In genomic region chr9:116746871-116747270, GRCm38 (mm10) we compare ENCODE assay signal across 22 mouse cellular contexts.
DNase-seq lines count a peak whose midpoint lies in the region; ATAC-seq and TF ChIP-seq lines count a peak whose summit lies in the region.
"Had no signal": no experiment of that assay in that cellular context is flagged by ENCODE, and none has a peak within 500 bp of the region (broad histone marks: within the 10 kb centered on the region; RNA-seq: fewer than 3 reads in every experiment).

No protein-coding gene starts in this region.

- TF ChIP-seq EP300 in stomach, postnatal 0 days (optimal IDR thresholded peaks at IDR 0.05) = no peak

- no peak overlapping the region for H3K4me2 ChIP-seq in intestine, postnatal 0 days (replicated peaks; ENCODE audit: low read depth)
- no peak overlapping the region for H3K4me2 ChIP-seq in intestine, embryonic 16.5 days (ENCODE audit: low read depth, low read length)
- no peak overlapping the region for H3K4me2 ChIP-seq in lung, embryonic 14.5 days
- no peak overlapping the region for H3K4me2 ChIP-seq in stomach, postnatal 0 days (replicated peaks; ENCODE audit: low read depth)
- H3K4me2 ChIP-seq: embryonic facial prominence, embryonic 13.5 days; forebrain, embryonic 15.5 days; hindbrain, embryonic 15.5 days; intestine, embryonic 15.5 days; liver, embryonic 11.5 days; midbrain, embryonic 15.5 days; neural tube, embryonic 15.5 days had no signal

- no peak for ATAC-seq in intestine, postnatal 0 days
- ATAC-seq in intestine, embryonic 16.5 days = no peak
- no peak for ATAC-seq in lung, embryonic 14.5 days (ENCODE audit: insufficient read depth)
- no peak for ATAC-seq in stomach, postnatal 0 days (ENCODE audit: low FRiP score, low TSS enrichment)
- ATAC-seq: forebrain, embryonic 15.5 days; intestine, embryonic 15.5 days; midbrain, embryonic 15.5 days had no signal

- H3K4me3 ChIP-seq in intestine, postnatal 0 days (ENCODE audit: low read depth, low read length) = no peak overlapping the region
- no peak overlapping the region for H3K4me3 ChIP-seq in intestine, embryonic 16.5 days (ENCODE audit: low read length)
- no peak overlapping the region for H3K4me3 ChIP-seq in lung, embryonic 14.5 days (ENCODE audit: low read depth, low read length)
- H3K4me3 ChIP-seq in ES-E14 (ENCODE audit: insufficient read depth in 1 of 2, low read depth in 1 of 2, low read length in 2 of 2, poor library complexity in 1 of 2, severe bottlenecking in 1 of 2) = no peak overlapping the region
- no peak overlapping the region for H3K4me3 ChIP-seq in stomach, postnatal 0 days (ENCODE audit: low read depth, low read length)
- H3K4me3 ChIP-seq: embryonic facial prominence, embryonic 13.5 days; forebrain, embryonic 15.5 days; hindbrain, embryonic 15.5 days; intestine, embryonic 15.5 days; limb, embryonic 10.5 days; megakaryocyte, embryonic 14.5 days; midbrain, embryonic 15.5 days; neural tube, embryonic 15.5 days had no signal

- peak; percentile 21 for DNase-seq in lung, embryonic 14.5 days
- no peak for DNase-seq in lung, postnatal 14 days
- DNase-seq in ES-E14 (ENCODE audit: low read depth, low spot score) = no peak
- DNase-seq in stomach, postnatal 0 days (ENCODE audit: low spot score) = no peak
- no peak for DNase-seq in thymus, postnatal 36 days
- DNase-seq: adrenal gland, adult 2 months; cerebellum, adult 9-11 months; heart, postnatal 36 days; kidney, postnatal 10 days; thymus, postnatal 4 days had no signal

- H3K9me3 ChIP-seq in intestine, postnatal 0 days (ENCODE audit: control insufficient read depth) = no peaks in the 10 kb centered on the region
- no peaks in the 10 kb centered on the region for H3K9me3 ChIP-seq in intestine, embryonic 16.5 days (ENCODE audit: control insufficient read depth, low read length)
- H3K9me3 ChIP-seq in lung, embryonic 14.5 days (ENCODE audit: low read depth, low read length) = no peaks in the 10 kb centered on the region
- no peaks in the 10 kb centered on the region for H3K9me3 ChIP-seq in ES-E14 (ENCODE audit: control insufficient read depth, insufficient read depth, low read depth, low read length)
- H3K9me3 ChIP-seq in stomach, postnatal 0 days (ENCODE audit: control insufficient read depth, low read length) = no peaks in the 10 kb centered on the region
- H3K9me3 ChIP-seq: embryonic facial prominence, embryonic 13.5 days; forebrain, embryonic 15.5 days; hindbrain, embryonic 15.5 days; intestine, embryonic 15.5 days; limb, embryonic 10.5 days; midbrain, embryonic 15.5 days; neural tube, embryonic 15.5 days had no signal

- H3K4me1 ChIP-seq in intestine, postnatal 0 days (replicated peaks; ENCODE audit: control insufficient read depth, insufficient read depth, low read length) = no peaks in the 10 kb centered on the region
- H3K4me1 ChIP-seq in intestine, embryonic 16.5 days (ENCODE audit: control insufficient read depth, insufficient read depth, low read length) = no peaks in the 10 kb centered on the region
- H3K4me1 ChIP-seq in lung, embryonic 14.5 days (ENCODE audit: insufficient read depth) = no peaks in the 10 kb centered on the region
- no peaks in the 10 kb centered on the region for H3K4me1 ChIP-seq in ES-E14 (ENCODE audit: control insufficient read depth in 2 of 2, insufficient read depth in 2 of 2, low read length in 2 of 2, poor library complexity in 1 of 2)
- no peaks in the 10 kb centered on the region for H3K4me1 ChIP-seq in stomach, postnatal 0 days (replicated peaks; ENCODE audit: control insufficient read depth, insufficient read depth)
- H3K4me1 ChIP-seq: forebrain, embryonic 15.5 days; hindbrain, embryonic 15.5 days; intestine, embryonic 15.5 days; megakaryocyte, embryonic 14.5 days; midbrain, embryonic 15.5 days; neural tube, embryonic 15.5 days had no signal

- in situ Hi-C loops in ES-E14 (cut with MboI; ENCODE audit: low sequenced_read_pairs in 2 of 2, unreplicated experiment in 2 of 2) = no loop called here

- no peaks in the 10 kb centered on the region for H3K36me3 ChIP-seq in intestine, postnatal 0 days (ENCODE audit: control insufficient read depth, insufficient read depth)
- H3K36me3 ChIP-seq in intestine, embryonic 16.5 days (ENCODE audit: control insufficient read depth, insufficient read depth, low read length) = no peaks in the 10 kb centered on the region
- H3K36me3 ChIP-seq in lung, embryonic 14.5 days (ENCODE audit: insufficient read depth) = 0 out of 2 replicates have a peak, but pooled peaks cover 2% of the 10 kb centered on the region
- no peaks in the 10 kb centered on the region for H3K36me3 ChIP-seq in ES-E14 (ENCODE audit: control insufficient read depth, insufficient read depth, low read length, poor library complexity, severe bottlenecking)
- H3K36me3 ChIP-seq in stomach, postnatal 0 days (ENCODE audit: control insufficient read depth, insufficient read depth, low read length) = no peaks in the 10 kb centered on the region
- H3K36me3 ChIP-seq: embryonic facial prominence, embryonic 13.5 days; forebrain, embryonic 15.5 days; G1E; hindbrain, embryonic 15.5 days; intestine, embryonic 15.5 days; limb, embryonic 10.5 days; midbrain, embryonic 15.5 days; neural tube, embryonic 15.5 days had no signal

- H3K27me3 ChIP-seq in intestine, postnatal 0 days (replicated peaks; ENCODE audit: control insufficient read depth, insufficient read depth, low read length) = no peaks in the 10 kb centered on the region
- H3K27me3 ChIP-seq in intestine, embryonic 16.5 days (replicated peaks; ENCODE audit: control insufficient read depth, insufficient read depth, low read length) = no peaks in the 10 kb centered on the region
- H3K27me3 ChIP-seq in lung, embryonic 14.5 days (ENCODE audit: insufficient read depth, low read length) = no peaks in the 10 kb centered on the region
- H3K27me3 ChIP-seq in stomach, postnatal 0 days (ENCODE audit: control insufficient read depth, insufficient read depth, low read length) = no peaks in the 10 kb centered on the region
- H3K27me3 ChIP-seq: embryonic facial prominence, embryonic 13.5 days; forebrain, embryonic 15.5 days; hindbrain, embryonic 15.5 days; intestine, embryonic 15.5 days; megakaryocyte, embryonic 14.5 days; midbrain, embryonic 15.5 days; neural tube, embryonic 15.5 days had no signal

- H3K9ac ChIP-seq in intestine, postnatal 0 days (ENCODE audit: low read depth, low read length) = no peak overlapping the region
- no peak overlapping the region for H3K9ac ChIP-seq in intestine, embryonic 16.5 days (ENCODE audit: low read depth, low read length)
- no peak overlapping the region for H3K9ac ChIP-seq in lung, embryonic 14.5 days
- H3K9ac ChIP-seq in ES-E14 (ENCODE audit: insufficient read depth, low read depth, low read length, poor library complexity, severe bottlenecking) = no peak overlapping the region
- no peak overlapping the region for H3K9ac ChIP-seq in stomach, postnatal 0 days (ENCODE audit: low read length)
- H3K9ac ChIP-seq: embryonic facial prominence, embryonic 13.5 days; forebrain, embryonic 15.5 days; hindbrain, embryonic 15.5 days; intestine, embryonic 15.5 days; midbrain, embryonic 15.5 days; neural tube, embryonic 15.5 days had no signal

- peak; percentile 55 for TF ChIP-seq CTCF in intestine, postnatal 0 days (IDR thresholded peaks at IDR 0.05; ENCODE audit: low read depth)
- TF ChIP-seq CTCF in lung, embryonic 14.5 days (IDR thresholded peaks at IDR 0.05; ENCODE audit: low read depth) = peak; percentile 35
- TF ChIP-seq CTCF in stomach, postnatal 0 days (IDR thresholded peaks at IDR 0.05; ENCODE audit: low read depth) = peak; percentile 47

- H3K27ac ChIP-seq in intestine, postnatal 0 days (ENCODE audit: low read depth, low read length) = no peak overlapping the region
- no peak overlapping the region for H3K27ac ChIP-seq in intestine, embryonic 16.5 days (ENCODE audit: low read length)
- no peak overlapping the region for H3K27ac ChIP-seq in lung, embryonic 14.5 days (ENCODE audit: low read depth)
- H3K27ac ChIP-seq in ES-E14 (ENCODE audit: insufficient read depth, low read depth, low read length, poor library complexity, severe bottlenecking) = no peak overlapping the region
- H3K27ac ChIP-seq in stomach, postnatal 0 days (replicated peaks) = no peak overlapping the region
- H3K27ac ChIP-seq: embryonic facial prominence, embryonic 13.5 days; forebrain, embryonic 15.5 days; hindbrain, embryonic 15.5 days; intestine, embryonic 15.5 days; limb, embryonic 10.5 days; midbrain, embryonic 15.5 days; neural tube, embryonic 15.5 days had no signal

- 83% methylated on average over 3 of the region's 3 CpGs for WGBS in intestine, postnatal 0 days
- WGBS in intestine, embryonic 16.5 days = 78% methylated on average over 3 of the region's 3 CpGs
- WGBS in lung, embryonic 14.5 days = 81% methylated on average over 3 of the region's 3 CpGs
- WGBS in stomach, postnatal 0 days = 70% methylated on average over 3 of the region's 3 CpGs

TF ChIP-seq in ES-E14, 5 proteins besides CTCF, POLR2A, EP300 and RAD21:
- TF ChIP-seq ZC3H11A (IDR thresholded peaks at IDR 0.05; ENCODE audit: borderline replicate concordance, low read depth, low read length) = peak; percentile 49; the same call in 1 of the 2 replicates
- TF ChIP-seq HCFC1 (IDR thresholded peaks at IDR 0.05; ENCODE audit: borderline replicate concordance, insufficient read depth, low read length) = no peak
